Mouse (Mus musculus) mouse embryonic stem cell (cell line): Measurements from ENCODE around the gene Akap8.

ENCODE experiments used
- in situ Hi-C, 2 experiments: fragments of 300-500 bp; cut with MboI; formaldehyde crosslinking; loops; 1 replicate in 1 of 2; 3 replicates in 1 of 2; pipeline ENCODE4 v1.14.3; 2019 to 2020; ENCODE audit warnings: low sequenced_read_pairs in 2 of 2, low pct_unique_long_range_greater_than_20kb in 1 of 2, mixed read lengths in 1 of 2; ENCODE audit not compliant: unreplicated experiment in 1 of 2

The Akap8 gene

GRCm38 (mm10) chr17:32320597-32321389 is at the start of gene Akap8:
Gene Akap8, minus strand, starts transcription at chr17:32321238.
- in situ Hi-C loops, result no loop called here

GRCm38 (mm10) chr17:32368991-32369578 is 48.0 kb upstream of the Akap8 start:
- in situ Hi-C loops, result no loop called here

- in situ Hi-C loops, result no loop called here
Observed at GRCm38 (mm10) chr17:32367706-32368105, 46.7 kb upstream of the Akap8 start.

DNA sequence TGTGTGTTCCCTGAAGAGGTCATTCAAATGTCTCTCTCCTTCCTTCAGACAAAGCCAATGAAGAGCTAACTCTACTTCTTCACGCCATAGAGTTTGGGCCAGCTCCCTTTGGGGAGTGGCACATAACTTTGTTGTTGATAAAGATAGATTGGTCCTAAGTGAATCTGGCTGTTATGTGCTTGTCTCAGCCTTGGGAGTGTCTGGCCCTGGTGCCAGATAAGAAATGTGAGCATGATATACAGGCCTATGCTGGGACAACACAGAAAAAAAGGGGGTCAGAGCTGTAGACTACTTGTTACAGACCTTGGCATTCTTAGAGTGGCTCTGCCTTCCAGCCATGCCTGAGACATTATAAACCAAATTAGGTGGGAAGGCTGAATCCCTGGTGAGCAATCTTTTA is 44.3 kb upstream of the Akap8 start:
- in situ Hi-C loops, result no loop called here

GRCm38 (mm10) chr17:32364850-32365249 is 43.8 kb upstream of the Akap8 start:
- in situ Hi-C loops, result no loop called here

- in situ Hi-C loops, result no loop called here
Observed at GRCm38 (mm10) chr17:32364331-32364730, 43.3 kb upstream of the Akap8 start.

DNA sequence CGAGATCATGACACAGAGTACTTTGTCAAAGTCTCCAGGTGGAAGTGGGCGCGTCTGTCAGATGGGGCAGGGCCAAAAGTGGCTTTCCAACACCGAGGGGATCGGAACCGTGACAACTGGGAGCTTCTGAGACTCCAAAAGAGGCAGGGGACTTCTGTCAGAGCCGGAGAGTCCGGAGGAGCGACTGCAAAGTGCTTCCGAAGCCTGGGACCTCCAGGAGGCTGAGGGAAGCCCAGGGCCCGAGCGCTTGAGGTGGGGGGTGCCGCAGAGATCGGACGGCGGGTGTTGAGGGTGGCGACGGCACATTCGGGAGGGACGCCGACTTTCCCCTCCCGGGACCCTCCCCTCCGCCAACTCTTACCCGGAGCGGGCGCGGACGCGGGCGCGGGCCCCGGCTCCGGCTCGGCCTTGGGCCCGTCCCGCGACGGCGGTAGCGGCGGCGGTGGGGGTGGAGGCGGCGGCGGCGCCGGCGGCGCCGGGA is 42.8 kb upstream of the Akap8 start:
- in situ Hi-C loops, result no loop called here

DNA sequence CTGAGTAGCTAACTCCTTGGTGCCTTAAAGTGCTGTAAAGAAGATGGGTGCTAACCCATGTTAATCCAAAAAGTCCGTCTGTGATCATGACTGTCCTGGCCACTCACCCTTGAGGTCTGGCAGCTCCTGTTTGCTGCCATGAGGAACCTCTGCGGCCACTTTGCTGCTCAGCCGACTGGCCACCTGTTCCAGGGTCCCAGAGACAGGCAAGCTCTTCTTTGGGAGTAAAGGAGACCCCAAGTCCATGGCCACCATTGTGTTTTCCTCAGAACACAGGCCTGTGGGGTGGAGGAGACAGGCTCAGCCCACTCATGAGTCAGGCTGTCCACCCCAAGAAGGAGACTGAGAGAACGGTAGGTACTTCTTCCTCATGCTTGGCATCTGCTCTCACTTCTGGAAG is 41.6 kb upstream of the Akap8 start:
- in situ Hi-C loops, result no loop called here

- in situ Hi-C loops, result no loop called here
Observed at GRCm38 (mm10) chr17:32359928-32360327, 38.9 kb upstream of the Akap8 start.

- in situ Hi-C loops, result no loop called here
Observed at GRCm38 (mm10) chr17:32358943-32359340, 37.9 kb upstream of the Akap8 start.

GRCm38 (mm10) chr17:32358192-32358942 is 37.3 kb upstream of the Akap8 start:
- in situ Hi-C loops, result no loop called here

DNA sequence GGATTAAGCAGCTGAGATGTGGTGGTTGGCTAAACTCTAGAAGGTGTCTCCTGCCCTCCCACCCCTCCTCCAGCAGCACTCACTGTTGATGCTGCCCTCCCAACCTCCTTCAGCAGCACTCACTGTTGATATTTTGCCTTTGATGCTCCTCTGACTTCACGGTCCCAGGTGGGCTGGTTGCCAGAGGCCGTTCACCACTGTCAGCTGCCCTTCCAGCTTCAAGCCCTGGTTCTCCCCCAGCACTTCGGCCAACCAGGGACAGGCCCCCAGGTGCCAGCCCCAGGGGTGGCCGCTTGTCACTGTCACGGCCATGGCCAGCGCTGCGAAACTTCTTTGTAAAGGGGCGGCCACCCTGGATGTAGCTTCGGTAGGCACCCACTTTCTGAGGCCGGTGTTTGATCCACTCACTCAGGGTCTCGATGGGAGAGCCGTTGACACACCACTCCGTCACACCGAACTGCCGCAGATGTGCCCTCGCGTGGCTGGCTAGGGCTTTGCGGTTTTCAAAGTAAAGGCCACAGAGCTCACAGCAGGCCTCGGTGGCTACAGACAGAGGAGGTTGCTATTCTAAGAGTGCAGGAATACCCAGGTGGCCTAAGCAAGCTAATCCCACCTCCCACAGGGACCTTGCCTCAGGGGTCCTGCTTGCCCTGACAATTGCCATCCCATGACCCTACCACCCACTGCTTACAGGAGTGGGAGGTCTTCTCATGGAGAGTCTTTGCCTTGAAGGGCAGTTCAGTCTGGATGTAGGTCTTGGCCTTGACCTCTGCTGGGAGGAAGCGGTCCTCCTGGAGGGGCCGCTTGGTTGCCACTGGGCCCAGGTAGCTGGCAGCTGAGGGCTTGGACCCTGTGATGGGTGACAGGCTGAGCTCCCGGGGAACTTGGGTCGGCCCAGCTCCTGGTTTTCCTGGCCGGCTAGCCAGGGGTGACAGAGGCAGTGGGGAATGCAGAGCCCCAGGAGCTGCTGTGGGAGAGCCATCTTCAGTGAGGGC is 36.0 kb upstream of the Akap8 start:
- in situ Hi-C loops, result no loop called here

GRCm38 (mm10) chr17:32356281-32356680 is 35.2 kb upstream of the Akap8 start:
- in situ Hi-C loops, result no loop called here

DNA sequence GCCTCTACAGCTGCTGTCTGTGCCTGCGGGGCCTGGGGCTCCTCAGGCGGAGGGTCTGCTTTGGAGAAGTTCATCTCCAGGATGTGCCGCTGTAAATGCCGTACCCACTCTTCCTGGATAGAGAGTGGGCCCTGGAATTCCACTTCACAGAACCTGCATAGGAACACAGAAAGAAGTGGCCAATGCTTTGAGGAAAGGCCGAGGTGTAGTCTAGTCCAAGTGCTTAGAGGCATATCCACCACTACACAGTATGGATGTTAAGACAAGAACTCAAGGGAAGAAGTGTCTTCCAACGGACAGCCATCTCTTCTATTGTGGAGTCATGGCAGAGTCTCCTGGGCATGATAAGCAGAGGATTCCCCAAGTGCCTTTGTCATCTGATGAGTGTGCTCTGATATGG is 34.0 kb upstream of the Akap8 start:
- in situ Hi-C loops, result no loop called here

DNA sequence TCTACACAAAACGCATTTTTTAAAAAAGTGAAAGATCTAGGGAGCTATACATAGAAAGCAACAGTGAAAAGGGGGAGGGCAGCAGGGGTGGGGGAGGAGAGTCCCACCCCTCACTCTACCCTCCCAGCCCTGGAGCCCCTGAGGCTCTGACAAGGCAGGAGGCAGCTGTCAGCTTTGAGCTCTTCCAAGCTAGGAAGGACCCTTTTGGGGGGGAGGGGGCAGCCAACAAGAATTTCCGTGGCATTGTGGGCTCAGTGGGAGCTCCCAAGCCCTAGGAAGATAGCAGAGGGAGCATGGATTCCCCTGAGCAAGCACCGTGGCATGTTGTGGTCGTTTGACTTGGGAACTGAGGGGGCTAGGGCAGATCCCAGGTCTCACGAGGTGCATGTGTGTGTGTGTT is 33.2 kb upstream of the Akap8 start:
- in situ Hi-C loops, result no loop called here

- in situ Hi-C loops, result no loop called here
Observed at GRCm38 (mm10) chr17:32353696-32354095, 32.7 kb upstream of the Akap8 start.

DNA sequence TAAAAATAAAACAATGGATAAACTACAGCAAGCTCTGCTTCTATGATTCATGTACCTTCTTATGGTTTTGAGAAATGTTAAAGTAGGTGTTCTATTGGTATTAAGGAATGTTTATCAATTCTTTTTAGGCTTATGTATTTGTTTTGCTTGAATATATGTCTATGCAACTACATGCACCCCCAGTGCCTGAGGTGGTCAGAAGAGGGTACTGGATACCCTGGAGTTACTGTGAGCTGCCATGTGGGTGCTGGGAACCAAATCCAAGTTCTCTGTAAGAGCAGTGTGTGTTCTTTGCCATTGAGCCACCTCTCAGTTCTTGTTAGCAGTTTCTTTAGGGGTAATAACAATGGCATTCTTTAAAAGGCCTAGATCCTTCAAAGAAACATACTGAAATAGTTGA is 30.7 kb upstream of the Akap8 start:
- in situ Hi-C loops, result no loop called here

DNA sequence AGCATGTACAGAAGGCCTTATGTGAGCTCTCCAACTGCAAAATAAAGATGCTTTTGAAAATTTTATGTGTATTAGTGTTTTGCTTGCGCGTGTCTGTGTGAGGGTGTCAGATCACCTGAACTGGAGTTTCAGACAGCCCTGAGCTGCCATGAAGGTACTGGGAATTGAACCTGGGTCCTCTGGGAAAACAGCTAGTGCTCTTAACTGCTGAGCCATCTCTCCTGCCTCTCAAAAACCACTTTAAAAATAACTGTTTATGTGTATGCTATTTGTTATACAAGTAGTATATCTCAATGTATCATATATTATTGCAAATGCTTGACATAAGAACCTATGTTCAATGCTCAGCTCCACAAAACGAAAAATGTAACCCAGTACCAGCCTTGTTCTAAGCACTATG is 30.2 kb upstream of the Akap8 start:
- in situ Hi-C loops, result no loop called here
